Mouse (Mus musculus): ENCODE results near the gene Ahcyl1. TPM values are rescaled to one million over a fixed set of nuclear protein-coding genes. Genes with fewer than 3 reads are reported as not detected.

Gene Ahcyl1
- polyA plus RNA-seq, 1 experiment from 2014 or later = 117 TPM

- H3K9me3 ChIP-seq (ENCODE audit: control insufficient read depth, low read length) = no peaks in the 10 kb centered on the region
Observed at GRCm38 (mm10) chr3:107629411-107629810, 66.9 kb downstream of the Ahcyl1 start.

GRCm38 (mm10) chr3:107628551-107628950 lies 67.8 kb downstream of the Ahcyl1 start:
- no peaks in the 10 kb centered on the region for H3K27me3 ChIP-seq (replicated peaks; ENCODE audit: control insufficient read depth, insufficient read depth, low read length)
- H3K27ac ChIP-seq (ENCODE audit: low read depth, low read length) = no peak overlapping the region
- no peak for ATAC-seq
- H3K36me3 ChIP-seq (ENCODE audit: control insufficient read depth, insufficient read depth, low read length) = peaks cover 37% of the 10 kb centered on the region
- no peak overlapping the region for H3K9ac ChIP-seq (ENCODE audit: low read depth, low read length)
- no peak overlapping the region for H3K4me3 ChIP-seq (ENCODE audit: low read length)
- no peak overlapping the region for H3K4me2 ChIP-seq (ENCODE audit: low read length)
- peaks cover 13% of the 10 kb centered on the region for H3K4me1 ChIP-seq (ENCODE audit: control insufficient read depth, insufficient read depth, low read depth, low read length)
- 95% methylated on average over 2 of the region's 2 CpGs for WGBS
- no peaks in the 10 kb centered on the region for H3K9me3 ChIP-seq (ENCODE audit: control insufficient read depth, low read length)

More at GRCm38 (mm10) chr3:107629411-107629810, 66.9 kb downstream of the Ahcyl1 start:
- peaks cover 33% of the 10 kb centered on the region for H3K36me3 ChIP-seq (ENCODE audit: control insufficient read depth, insufficient read depth, low read length)
- H3K9ac ChIP-seq (ENCODE audit: low read depth, low read length) = no peak overlapping the region
- ATAC-seq = no peak
- H3K4me1 ChIP-seq (ENCODE audit: control insufficient read depth, insufficient read depth, low read depth, low read length) = peaks cover 13% of the 10 kb centered on the region
- H3K4me2 ChIP-seq (ENCODE audit: low read length) = no peak overlapping the region
- no peaks in the 10 kb centered on the region for H3K27me3 ChIP-seq (replicated peaks; ENCODE audit: control insufficient read depth, insufficient read depth, low read length)
- no peak overlapping the region for H3K4me3 ChIP-seq (ENCODE audit: low read length)
- H3K27ac ChIP-seq (ENCODE audit: low read depth, low read length) = no peak overlapping the region
- 94% methylated on average over 4 of the region's 4 CpGs for WGBS

GRCm38 (mm10) chr3:107627641-107628040 lies 68.7 kb downstream of the Ahcyl1 start:
- Histone ChIP-seq H3K4me3 (ENCODE audit: low read length) (no peak overlapping the region), H3K4me1 (ENCODE audit: control insufficient read depth, insufficient read depth, low read depth, low read length) (peaks cover 13% of the 10 kb centered on the region), H3K9ac (ENCODE audit: low read depth, low read length) (no peak overlapping the region), H3K9me3 (ENCODE audit: control insufficient read depth, low read length) (no peaks in the 10 kb centered on the region), H3K36me3 (ENCODE audit: control insufficient read depth, insufficient read depth, low read length) (peaks cover 44% of the 10 kb centered on the region), H3K4me2 (ENCODE audit: low read length) (no peak overlapping the region), H3K27me3 (replicated peaks; ENCODE audit: control insufficient read depth, insufficient read depth, low read length) (no peaks in the 10 kb centered on the region), H3K27ac (ENCODE audit: low read depth, low read length) (no peak overlapping the region)
- 86% methylated on average over 7 of the region's 7 CpGs for WGBS
- no peak for ATAC-seq

GRCm38 (mm10) chr3:107626751-107627150 lies 69.6 kb downstream of the Ahcyl1 start:
- 96% methylated on average over 8 of the region's 8 CpGs for whole genome bisulfite sequencing
- Histone ChIP-seq H3K27me3 (replicated peaks; ENCODE audit: control insufficient read depth, insufficient read depth, low read length) (no peaks in the 10 kb centered on the region), H3K9ac (ENCODE audit: low read depth, low read length) (no peak overlapping the region), H3K4me2 (ENCODE audit: low read length) (no peak overlapping the region), H3K4me3 (ENCODE audit: low read length) (no peak overlapping the region), H3K36me3 (ENCODE audit: control insufficient read depth, insufficient read depth, low read length) (peaks cover 49% of the 10 kb centered on the region), H3K9me3 (ENCODE audit: control insufficient read depth, low read length) (no peaks in the 10 kb centered on the region), H3K27ac (ENCODE audit: low read depth, low read length) (no peak overlapping the region), H3K4me1 (ENCODE audit: control insufficient read depth, insufficient read depth, low read depth, low read length) (peaks cover 13% of the 10 kb centered on the region)
- no peak for ATAC-seq

GRCm38 (mm10) chr3:107625536-107625935 lies 70.8 kb downstream of the Ahcyl1 start:
- Histone ChIP-seq H3K27me3 (replicated peaks; ENCODE audit: control insufficient read depth, insufficient read depth, low read length) (no peaks in the 10 kb centered on the region), H3K36me3 (ENCODE audit: control insufficient read depth, insufficient read depth, low read length) (peaks cover 59% of the 10 kb centered on the region), H3K4me3 (ENCODE audit: low read length) (no peak overlapping the region), H3K4me2 (ENCODE audit: low read length) (no peak overlapping the region), H3K4me1 (ENCODE audit: control insufficient read depth, insufficient read depth, low read depth, low read length) (peaks cover 13% of the 10 kb centered on the region), H3K9me3 (ENCODE audit: control insufficient read depth, low read length) (no peaks in the 10 kb centered on the region), H3K9ac (ENCODE audit: low read depth, low read length) (no peak overlapping the region), H3K27ac (ENCODE audit: low read depth, low read length) (no peak overlapping the region)
- WGBS = 89% methylated on average over 8 of the region's 8 CpGs
- no peak for ATAC-seq

GRCm38 (mm10) chr3:107624424-107624823 lies 71.9 kb downstream of the Ahcyl1 start:
- Histone ChIP-seq H3K4me2 (ENCODE audit: low read length) (no peak overlapping the region), H3K9me3 (ENCODE audit: control insufficient read depth, low read length) (no peaks in the 10 kb centered on the region), H3K9ac (ENCODE audit: low read depth, low read length) (no peak overlapping the region), H3K27ac (ENCODE audit: low read depth, low read length) (no peak overlapping the region), H3K4me3 (ENCODE audit: low read length) (no peak overlapping the region), H3K27me3 (replicated peaks; ENCODE audit: control insufficient read depth, insufficient read depth, low read length) (no peaks in the 10 kb centered on the region), H3K36me3 (ENCODE audit: control insufficient read depth, insufficient read depth, low read length) (peaks cover 67% of the 10 kb centered on the region), H3K4me1 (ENCODE audit: control insufficient read depth, insufficient read depth, low read depth, low read length) (peaks cover 4% of the 10 kb centered on the region)
- ATAC-seq = no peak
- 98% methylated on average over 8 of the region's 8 CpGs for WGBS

DNA sequence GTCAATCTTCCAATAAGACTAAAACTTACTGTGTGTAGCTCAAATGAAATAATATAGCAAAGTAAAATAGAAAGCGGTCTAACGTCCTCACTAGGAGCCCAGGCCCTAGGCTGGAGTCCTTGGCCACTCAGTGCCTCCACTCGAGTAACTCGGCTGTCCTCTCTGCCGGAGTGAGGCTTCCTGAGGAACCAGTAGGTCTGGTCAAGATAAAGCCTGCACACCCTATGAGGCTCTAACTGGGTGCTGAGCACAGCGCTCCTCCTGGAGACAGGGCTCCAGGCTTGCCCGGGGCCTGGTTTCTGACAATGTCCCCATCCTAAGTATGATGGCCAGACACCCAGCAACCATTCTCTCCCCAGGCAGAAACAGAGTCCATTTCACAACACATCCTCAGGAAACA lies 73.8 kb downstream of the Ahcyl1 start:
- Histone ChIP-seq H3K9ac (ENCODE audit: low read depth, low read length) (no peak overlapping the region), H3K4me1 (ENCODE audit: control insufficient read depth, insufficient read depth, low read depth, low read length) (no peaks in the 10 kb centered on the region), H3K36me3 (ENCODE audit: control insufficient read depth, insufficient read depth, low read length) (peaks cover 79% of the 10 kb centered on the region), H3K27ac (ENCODE audit: low read depth, low read length) (no peak overlapping the region), H3K9me3 (ENCODE audit: control insufficient read depth, low read length) (no peaks in the 10 kb centered on the region), H3K27me3 (replicated peaks; ENCODE audit: control insufficient read depth, insufficient read depth, low read length) (no peaks in the 10 kb centered on the region), H3K4me3 (ENCODE audit: low read length) (no peak overlapping the region), H3K4me2 (ENCODE audit: low read length) (no peak overlapping the region)
- ATAC-seq = no peak
- 96% methylated on average over 7 of the region's 7 CpGs for WGBS

- no peak overlapping the region for H3K9ac ChIP-seq (ENCODE audit: low read depth, low read length)
- no peak overlapping the region for H3K27ac ChIP-seq (ENCODE audit: low read depth, low read length)
- ATAC-seq = no peak
- H3K36me3 ChIP-seq (ENCODE audit: control insufficient read depth, insufficient read depth, low read length) = peaks cover 80% of the 10 kb centered on the region
- H3K4me3 ChIP-seq (ENCODE audit: low read length) = no peak overlapping the region
- no peaks in the 10 kb centered on the region for H3K4me1 ChIP-seq (ENCODE audit: control insufficient read depth, insufficient read depth, low read depth, low read length)
- no peak overlapping the region for H3K4me2 ChIP-seq (ENCODE audit: low read length)
- H3K27me3 ChIP-seq (replicated peaks; ENCODE audit: control insufficient read depth, insufficient read depth, low read length) = no peaks in the 10 kb centered on the region
- no peaks in the 10 kb centered on the region for H3K9me3 ChIP-seq (ENCODE audit: control insufficient read depth, low read length)
- WGBS = 89% methylated on average over 21 of the region's 21 CpGs
Observed at GRCm38 (mm10) chr3:107621286-107622075, 74.9 kb downstream of the Ahcyl1 start.

DNA sequence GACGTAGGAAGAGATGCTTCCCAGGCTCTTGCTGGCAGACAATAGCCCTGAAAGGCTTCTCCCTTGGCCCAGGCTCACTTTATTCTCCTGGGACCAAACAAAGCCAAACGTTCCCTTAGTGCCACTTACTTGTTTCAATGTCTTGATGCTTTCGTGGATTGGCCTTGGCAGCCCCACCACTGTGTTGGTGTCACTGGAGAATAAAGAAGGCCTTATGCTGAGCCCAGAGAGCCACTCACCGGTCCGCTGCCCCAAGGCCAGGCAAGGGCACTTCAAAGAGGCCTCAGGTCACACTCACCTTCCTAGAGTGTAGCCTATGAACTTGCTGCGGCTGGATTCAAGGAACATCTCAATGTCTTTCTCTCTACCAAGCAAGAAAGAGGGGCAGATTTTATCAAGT lies 76.4 kb downstream of the Ahcyl1 start:
- ATAC-seq = no peak
- WGBS = 81% methylated on average over 6 of the region's 6 CpGs
- Histone ChIP-seq H3K4me2 (ENCODE audit: low read length) (no peak overlapping the region), H3K9me3 (ENCODE audit: control insufficient read depth, low read length) (no peaks in the 10 kb centered on the region), H3K4me3 (ENCODE audit: low read length) (no peak overlapping the region), H3K27ac (ENCODE audit: low read depth, low read length) (no peak overlapping the region), H3K4me1 (ENCODE audit: control insufficient read depth, insufficient read depth, low read depth, low read length) (no peaks in the 10 kb centered on the region), H3K9ac (ENCODE audit: low read depth, low read length) (no peak overlapping the region), H3K27me3 (replicated peaks; ENCODE audit: control insufficient read depth, insufficient read depth, low read length) (no peaks in the 10 kb centered on the region), H3K36me3 (ENCODE audit: control insufficient read depth, insufficient read depth, low read length) (peaks cover 79% of the 10 kb centered on the region)

All from hindbrain, embryonic 16.5 days (tissue).